Mouse (Mus musculus) lung, postnatal 0 days (tissue): ENCODE data around the gene Csk. TPM values are rescaled to one million over a fixed set of nuclear protein-coding genes. Genes with fewer than 3 reads are reported as not detected.

Source experiments
- ATAC-seq: fragments of 200-750 bp; cut with Nextera tagmentation; 2 replicates; pipeline ENCODE4 v1.8.0; 2017; ENCODE audit warnings: moderate library complexity
- DNase-seq: peaks from one replicate; pipeline ENCODE4 v3.0.0-alpha.2; 2016; ENCODE audit warnings: low spot score
- H3K27ac ChIP-seq: fragments of 300-500 bp; sonication (generic); 2 replicates; pipeline ENCODE4 v1.5.1; 2014; ENCODE audit warnings: antibody characterized with exemption, mild to moderate bottlenecking, low read length, mixed read lengths
- H3K27me3 ChIP-seq: fragments of 300-500 bp; sonication (generic); replicated peaks from 2 replicates; pipeline ENCODE4 v1.6.1; 2014; ENCODE audit warnings: low read length, mixed read lengths; ENCODE audit not compliant: insufficient read depth
- H3K36me3 ChIP-seq: fragments of 300-500 bp; sonication (generic); 2 replicates; pipeline ENCODE4 v1.6.1; 2014; ENCODE audit warnings: low read length, mixed read lengths; ENCODE audit not compliant: insufficient read depth
- H3K4me1 ChIP-seq: fragments of 300-500 bp; sonication (generic); 2 replicates; pipeline ENCODE4 v1.6.1; 2014; ENCODE audit warnings: antibody characterized with exemption, low read depth, low read length, mixed read lengths; ENCODE audit not compliant: insufficient read depth
- H3K4me2 ChIP-seq: fragments of 300-500 bp; sonication (generic); replicated peaks from 2 replicates; pipeline ENCODE4 v1.6.1; 2014; ENCODE audit warnings: low read depth, mild to moderate bottlenecking, low read length, moderate library complexity, mixed read lengths
- H3K4me3 ChIP-seq: fragments of 300-500 bp; sonication (generic); 2 replicates; pipeline ENCODE4 v1.5.1; 2014; ENCODE audit warnings: low read depth, low read length
- H3K9ac ChIP-seq: fragments of 300-500 bp; sonication (generic); replicated peaks from 2 replicates; pipeline ENCODE4 v1.6.1; 2014; ENCODE audit warnings: low read depth, mild to moderate bottlenecking
- H3K9me3 ChIP-seq: fragments of 300-500 bp; sonication (generic); 2 replicates; pipeline ENCODE4 v1.6.1; 2016; ENCODE audit warnings: low read length, mixed read lengths
- CTCF ChIP-seq: IDR thresholded peaks from 2 replicates; pipeline ENCODE4 v1.5.1; 2016; ENCODE audit warnings: antibody characterized with exemption, mild to moderate bottlenecking
- EP300 ChIP-seq: IDR thresholded peaks from 2 replicates; pipeline ENCODE4 v1.6.1; 2016; ENCODE audit warnings: antibody characterized with exemption, mild to moderate bottlenecking, control low read depth
- WGBS: fragments of 180-500 bp; shearing (Covaris S2); extraction: QIAGEN DNeasy Blood & Tissue Kit; methylation state at CpG from one replicate; pipeline ENCODE4 v1.1.7; 2014; 5-methylcytosine and 5-hydroxymethylcytosine counted together
- polyA plus RNA-seq: library from polyadenylated mRNA; unstranded; fragments of >200 nt; fragmentation: Nextera tagmentation; extraction: Ambion mirVana; gene quantifications from 2 replicates; pipeline ENCODE4 v1.2.1, GENCODE M21; 2015

Csk gene
- polyA plus RNA-seq, 1 experiment from 2014 or later: 25.6 TPM

- H3K27ac ChIP-seq: no peak overlapping the region
- DNase-seq (no peak), ATAC-seq (no peak)
- WGBS: 83% methylated on average over 3 of the region's 3 CpGs
- no peak overlapping the region for H3K4me3 ChIP-seq
- H3K4me2 ChIP-seq: no peak overlapping the region
- peaks cover 1% of the 10 kb centered on the region; the same call in 1 of the 2 replicates for H3K4me1 ChIP-seq
- no peaks in the 10 kb centered on the region for H3K9me3 ChIP-seq
- H3K27me3 ChIP-seq: no peaks in the 10 kb centered on the region
- TF ChIP-seq EP300 (no peak), CTCF (no peak)
- no peak overlapping the region for H3K9ac ChIP-seq
- H3K36me3 ChIP-seq: peaks cover 25% of the 10 kb centered on the region
Measured at GRCm38 (mm10) chr9:57584991-57585390, 68.4 kb downstream of the Csk start.

DNA sequence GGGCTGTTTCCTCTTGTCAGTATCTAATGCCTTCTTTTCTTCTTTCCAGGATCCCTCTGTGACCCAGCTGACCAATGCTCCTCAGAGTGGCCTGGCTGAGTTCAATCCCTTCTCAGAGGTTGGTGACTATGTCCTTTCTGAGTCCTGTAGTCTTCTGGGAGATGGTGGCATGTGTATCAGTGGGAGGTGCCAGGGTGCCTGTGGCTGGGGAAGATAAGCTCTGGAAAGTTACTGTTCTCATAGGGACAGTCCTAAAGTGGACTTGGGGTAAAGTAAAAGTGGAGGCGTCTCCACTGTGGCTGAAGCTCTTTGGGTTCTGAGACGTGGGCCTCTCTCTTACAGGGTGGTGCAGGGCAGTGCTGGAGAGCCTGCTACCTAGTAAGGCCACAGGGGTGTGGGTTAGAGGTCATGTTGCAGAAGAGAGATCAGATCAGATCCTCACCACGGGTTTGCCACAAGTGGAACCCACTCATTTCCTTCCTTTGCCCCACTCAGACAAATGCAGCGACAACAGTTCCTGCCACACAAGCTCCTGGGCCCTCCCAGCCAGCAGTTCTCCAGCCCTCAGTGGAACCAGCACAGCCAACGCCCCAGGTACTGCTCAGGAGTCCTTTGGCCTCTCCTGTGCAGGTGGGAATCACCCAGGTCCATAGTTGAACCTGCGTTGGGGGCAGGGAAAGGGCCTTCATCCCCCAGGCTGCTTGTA, 76.1 kb downstream of the Csk start:
- ATAC-seq (no peak), DNase-seq (no peak)
- 77% methylated on average over 6 of the region's 6 CpGs for WGBS
- Histone ChIP-seq H3K4me3 (no peak overlapping the region), H3K27ac (no peak overlapping the region), H3K9ac (no peak overlapping the region), H3K4me2 (no peak overlapping the region), H3K27me3 (no peaks in the 10 kb centered on the region), H3K9me3 (no peaks in the 10 kb centered on the region), H3K4me1 (no peaks in the 10 kb centered on the region), H3K36me3 (peaks cover 29% of the 10 kb centered on the region)
- no peak for TF ChIP-seq CTCF
- TF ChIP-seq EP300: no peak

Other genes starting within 250 kb of the Csk start
- gene Ppcdc, start 213.5 kb downstream of the Csk start, polyA plus RNA-seq: 25.9 and 29.2 TPM in 2 replicates
- gene Scamp5, start 185.6 kb downstream of the Csk start, polyA plus RNA-seq: 3.5 and 4.0 TPM in 2 replicates
- 3.3 and 3.6 TPM in 2 replicates for gene Rpp25, start 149.6 kb downstream of the Csk start, polyA plus RNA-seq
- 440 and 448 TPM in 2 replicates for gene Cox5a, start 132.4 kb downstream of the Csk start, polyA plus RNA-seq
- gene Fam219b, start 116.1 kb downstream of the Csk start, polyA plus RNA-seq: 12.3 and 13.5 TPM in 2 replicates
- 19.1 and 24.3 TPM in 2 replicates for gene Mpi, start 100.9 kb downstream of the Csk start, polyA plus RNA-seq
- 69.5 and 73.5 TPM in 2 replicates for gene Scamp2, start 92.7 kb downstream of the Csk start, polyA plus RNA-seq
- 7.3 and 7.8 TPM in 2 replicates for gene Ulk3, start 64.2 kb downstream of the Csk start, polyA plus RNA-seq
- not detected in 2 replicates for gene Cplx3, start 47.4 kb downstream of the Csk start, polyA plus RNA-seq
- not detected in 2 replicates for gene Lman1l, start 32.9 kb downstream of the Csk start, polyA plus RNA-seq
- gene Cyp1a2, start 30.1 kb upstream of the Csk start, polyA plus RNA-seq: 0.07 TPM in 1 of 2 replicates, not detected in the other
- gene Cyp1a1, start 34.3 kb upstream of the Csk start, polyA plus RNA-seq: 9.0 and 13.0 TPM in 2 replicates
- 23.3 and 25.3 TPM in 2 replicates for gene Edc3, start 54.9 kb upstream of the Csk start, polyA plus RNA-seq
- gene Clk3, start 112.2 kb upstream of the Csk start, polyA plus RNA-seq: 65.1 and 65.5 TPM in 2 replicates
- 5.8 and 6.2 TPM in 2 replicates for gene Arid3b, start 183.2 kb upstream of the Csk start, polyA plus RNA-seq